Mouse (Mus musculus) myocyte (in vitro differentiated cells): Measurements from ENCODE around the gene Icam1. TPM values are rescaled to one million over a fixed set of nuclear protein-coding genes. Genes with fewer than 3 reads are reported as not detected.

Experiments used
- H3K27me3 ChIP-seq: one replicate; pipeline ENCODE4 v1.6.1; 2011; ENCODE audit not compliant: control insufficient read depth, insufficient read depth, insufficient read length
- H3K36me3 ChIP-seq: one replicate; pipeline ENCODE4 v1.6.1; 2011; ENCODE audit not compliant: control insufficient read depth, insufficient read depth
- H3K4me2 ChIP-seq: one replicate; pipeline ENCODE4 v1.6.1; 2011; ENCODE audit warnings: low read depth, control low read depth
- H3K4me3 ChIP-seq: one replicate; pipeline ENCODE4 v1.5.1; 2011; ENCODE audit warnings: mild to moderate bottlenecking, control low read depth, moderate library complexity
- H3K79me2 ChIP-seq: one replicate; pipeline ENCODE4 v1.6.1; 2011; ENCODE audit not compliant: control insufficient read depth, insufficient read depth
- H3ac ChIP-seq: one replicate; pipeline ENCODE4 v1.6.1; 2011; ENCODE audit not compliant: control insufficient read depth, insufficient read length
- CEBPB ChIP-seq: IDR thresholded peaks from 2 replicates; pipeline ENCODE4 v1.6.1; 2011; ENCODE audit warnings: mild to moderate bottlenecking, moderate library complexity; ENCODE audit not compliant: poor library complexity, insufficient read depth, severe bottlenecking
- E2F4 ChIP-seq: IDR thresholded peaks from one replicate; pipeline ENCODE4 v1.6.1; 2011; ENCODE audit warnings: mild to moderate bottlenecking, control low read depth, moderate library complexity; ENCODE audit not compliant: insufficient read depth
- MAX ChIP-seq: IDR thresholded peaks from one replicate; pipeline ENCODE4 v1.6.1; 2011; ENCODE audit warnings: low read depth, mild to moderate bottlenecking, control low read depth
- MYOD1 ChIP-seq, 3 experiments: IDR thresholded peaks; one replicate each; pipeline ENCODE4 v1.6.1; 2011; ENCODE audit warnings: control low read depth in 2 of 3, low read depth in 2 of 3, mild to moderate bottlenecking in 2 of 3, moderate library complexity in 1 of 3; ENCODE audit not compliant: insufficient read length in 2 of 3, control insufficient read depth in 1 of 3
- MYOG ChIP-seq, 3 experiments: IDR thresholded peaks; one replicate each; pipeline ENCODE4 v1.6.1; 2011; ENCODE audit warnings: control low read depth in 2 of 3, low read depth in 2 of 3, mild to moderate bottlenecking in 2 of 3; ENCODE audit not compliant: insufficient read length in 2 of 3, control insufficient read depth in 1 of 3, insufficient read depth in 1 of 3
- POLR2A ChIP-seq: IDR thresholded peaks from one replicate; pipeline ENCODE4 v1.6.1; 2011; ENCODE audit warnings: low read depth, mild to moderate bottlenecking, control low read depth, moderate library complexity; ENCODE audit not compliant: insufficient read length
- POLR2AphosphoS2 ChIP-seq: IDR thresholded peaks from one replicate; pipeline ENCODE4 v1.6.1; 2011; ENCODE audit warnings: low read depth, control low read depth; ENCODE audit not compliant: insufficient read length
- REST ChIP-seq: IDR thresholded peaks from one replicate; pipeline ENCODE4 v1.6.1; 2011; ENCODE audit warnings: mild to moderate bottlenecking, control low read depth, moderate library complexity; ENCODE audit not compliant: insufficient read depth, insufficient read length
- SRF ChIP-seq: IDR thresholded peaks from one replicate; pipeline ENCODE4 v1.6.1; 2011; ENCODE audit warnings: low read depth; ENCODE audit not compliant: control insufficient read depth, insufficient read length
- TCF12 ChIP-seq: IDR thresholded peaks from one replicate; pipeline ENCODE4 v1.6.1; 2011; ENCODE audit warnings: mild to moderate bottlenecking, control low read depth; ENCODE audit not compliant: poor library complexity, insufficient read depth, severe bottlenecking
- TCF3 ChIP-seq: IDR thresholded peaks from one replicate; pipeline ENCODE4 v1.6.1; 2011; ENCODE audit warnings: low read depth, control low read depth; ENCODE audit not compliant: insufficient read length
- USF1 ChIP-seq: IDR thresholded peaks from one replicate; pipeline ENCODE4 v1.6.1; 2011; ENCODE audit warnings: low read depth, mild to moderate bottlenecking, control low read depth, moderate library complexity
- polyA plus RNA-seq: library from polyadenylated mRNA; unstranded; fragments of >200 nt; fragmentation: generic; extraction: Trizol; gene quantifications from one replicate; pipeline ENCODE4 v1.2.1, GENCODE M21; 2012; ENCODE audit warnings: missing spikeins

The Icam1 gene
- polyA plus RNA-seq, 1 experiment: 0.06 TPM

GRCm38 (mm10) chr9:21034481-21035085 lies 18.8 kb downstream of the Icam1 start:
- Histone ChIP-seq H3K36me3 (no peaks in the 10 kb centered on the region), H3ac (no peak overlapping the region), H3K4me3 (no peak overlapping the region), H3K27me3 (peaks cover 40% of the 10 kb centered on the region), H3K4me2 (no peak overlapping the region), H3K79me2 (no peaks in the 10 kb centered on the region)
- TF ChIP-seq MYOG (IDR thresholded peaks at IDR 0.05; ENCODE audit: control insufficient read depth in 1 of 3, insufficient read depth in 1 of 3, insufficient read length in 2 of 3, low read depth in 2 of 3) (no peak), USF1 (no peak), TCF3 (no peak), MYOD1 (IDR thresholded peaks at IDR 0.05; ENCODE audit: control insufficient read depth in 1 of 3, insufficient read length in 2 of 3, low read depth in 2 of 3) (no peak), CEBPB (no peak), TCF12 (no peak), MAX (no peak), REST (no peak), POLR2A (no peak), E2F4 (no peak), SRF (no peak), POLR2AphosphoS2 (no peak)

GRCm38 (mm10) chr9:21035586-21035985 lies 19.8 kb downstream of the Icam1 start:
- no peak overlapping the region for H3K4me3 ChIP-seq
- H3K36me3 ChIP-seq: no peaks in the 10 kb centered on the region
- TF ChIP-seq TCF12: no peak
- TF ChIP-seq MYOD1 (IDR thresholded peaks at IDR 0.05; ENCODE audit: control insufficient read depth in 1 of 3, insufficient read length in 2 of 3, low read depth in 2 of 3): no peak
- no peak for TF ChIP-seq POLR2AphosphoS2
- no peak for TF ChIP-seq E2F4
- TF ChIP-seq USF1: no peak
- TF ChIP-seq TCF3: no peak
- no peak for TF ChIP-seq CEBPB
- TF ChIP-seq SRF: no peak
- H3K27me3 ChIP-seq: peaks cover 40% of the 10 kb centered on the region
- H3K79me2 ChIP-seq: no peaks in the 10 kb centered on the region
- no peak overlapping the region for H3K4me2 ChIP-seq
- no peak overlapping the region for H3ac ChIP-seq

- TF ChIP-seq REST: no peak
- TF ChIP-seq CEBPB: no peak
- TF ChIP-seq MYOD1 (IDR thresholded peaks at IDR 0.05; ENCODE audit: control insufficient read depth in 1 of 3, insufficient read length in 2 of 3, low read depth in 2 of 3): no peak
- no peak for TF ChIP-seq SRF
- no peak for TF ChIP-seq E2F4
- no peak for TF ChIP-seq TCF3
- no peak for TF ChIP-seq USF1
- TF ChIP-seq TCF12: no peak
- TF ChIP-seq POLR2A: no peak
- no peak for TF ChIP-seq POLR2AphosphoS2
- TF ChIP-seq MAX: no peak
- TF ChIP-seq MYOG (IDR thresholded peaks at IDR 0.05; ENCODE audit: control insufficient read depth in 1 of 3, insufficient read depth in 1 of 3, insufficient read length in 2 of 3, low read depth in 2 of 3): no peak
- H3K36me3 ChIP-seq: no peaks in the 10 kb centered on the region
- H3K4me2 ChIP-seq: no peak overlapping the region
- peaks cover 40% of the 10 kb centered on the region for H3K27me3 ChIP-seq
- H3K4me3 ChIP-seq: no peak overlapping the region
- no peak overlapping the region for H3ac ChIP-seq
- H3K79me2 ChIP-seq: no peaks in the 10 kb centered on the region
Observed at GRCm38 (mm10) chr9:21036161-21036560, 20.4 kb downstream of the Icam1 start.

GRCm38 (mm10) chr9:21036666-21037065 lies 20.9 kb downstream of the Icam1 start:
- H3K4me2 ChIP-seq: no peak overlapping the region
- H3K36me3 ChIP-seq: no peaks in the 10 kb centered on the region
- H3ac ChIP-seq: no peak overlapping the region
- H3K4me3 ChIP-seq: no peak overlapping the region
- peaks cover 40% of the 10 kb centered on the region for H3K27me3 ChIP-seq
- TF ChIP-seq USF1 (no peak), MAX (no peak), REST (no peak), SRF (no peak), CEBPB (no peak)
- no peaks in the 10 kb centered on the region for H3K79me2 ChIP-seq

GRCm38 (mm10) chr9:21037481-21037891 lies 21.7 kb downstream of the Icam1 start:
- no peak overlapping the region for H3K4me2 ChIP-seq
- no peak overlapping the region for H3K4me3 ChIP-seq
- peaks cover 40% of the 10 kb centered on the region for H3K27me3 ChIP-seq
- no peak for TF ChIP-seq TCF12
- TF ChIP-seq E2F4: no peak
- no peak for TF ChIP-seq POLR2AphosphoS2
- TF ChIP-seq POLR2A: no peak
- TF ChIP-seq TCF3: no peak
- no peak for TF ChIP-seq MYOD1 (IDR thresholded peaks at IDR 0.05; ENCODE audit: control insufficient read depth in 1 of 3, insufficient read length in 2 of 3, low read depth in 2 of 3)
- TF ChIP-seq MYOG (IDR thresholded peaks at IDR 0.05; ENCODE audit: control insufficient read depth in 1 of 3, insufficient read depth in 1 of 3, insufficient read length in 2 of 3, low read depth in 2 of 3): no peak
- no peak for TF ChIP-seq USF1
- TF ChIP-seq REST: no peak
- TF ChIP-seq SRF: no peak
- TF ChIP-seq MAX: no peak
- no peak for TF ChIP-seq CEBPB
- H3K36me3 ChIP-seq: no peaks in the 10 kb centered on the region
- H3K79me2 ChIP-seq: no peaks in the 10 kb centered on the region
- no peak overlapping the region for H3ac ChIP-seq
